Mouse (Mus musculus): ENCODE data around the gene Gm10491.

GRCm38 (mm10) chrX:7898211-7898610 is 9.4 kb downstream of the Gm10491 start:
- TF ChIP-seq POLR2A (IDR thresholded peaks at IDR 0.05; ENCODE audit: extremely low read depth, insufficient read depth, low read length) = no peak
- no peak for TF ChIP-seq CTCF (IDR thresholded peaks at IDR 0.05; ENCODE audit: extremely low read depth, insufficient read depth, low read length)
